Mouse (Mus musculus) right cerebral cortex, postnatal 4 days (tissue): ENCODE data around the gene Tesk2.
"Not testable (repeated sequence)": the region's sequence is repeated elsewhere in the genome, so short reads cannot be mapped to it uniquely, and the experiment has no call there.

ENCODE experiments used
- DNase-seq: peaks from one replicate; pipeline ENCODE4 v3.0.0-alpha.2; 2022

The Tesk2 gene

GRCm38 (mm10) chr4:116720343-116721097, at the start of gene Tesk2:
TSS of gene Tesk2 (plus strand) at chr4:116720948.
- peak; percentile 84 for DNase-seq

DNA sequence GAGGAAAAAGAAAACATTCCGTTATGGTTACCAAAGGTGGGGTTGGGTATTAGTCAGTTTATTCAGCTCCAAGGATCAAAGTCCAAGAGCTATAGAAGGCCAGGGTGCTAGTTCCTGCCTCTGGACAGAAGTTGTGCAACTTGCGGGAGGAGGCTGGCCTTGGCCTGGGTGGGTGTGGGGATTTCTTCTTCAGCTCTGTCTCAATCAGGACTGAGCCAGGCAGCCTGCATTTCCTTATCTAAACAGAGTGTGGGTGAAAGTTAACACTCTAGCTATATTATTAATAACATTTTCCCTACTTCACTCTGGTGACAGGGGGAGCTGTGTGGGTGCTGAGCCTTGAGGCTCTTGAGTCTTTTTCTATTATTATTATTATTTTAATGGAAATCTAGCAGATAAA, 48.0 kb upstream of the Tesk2 start:
- no peak for DNase-seq

DNA sequence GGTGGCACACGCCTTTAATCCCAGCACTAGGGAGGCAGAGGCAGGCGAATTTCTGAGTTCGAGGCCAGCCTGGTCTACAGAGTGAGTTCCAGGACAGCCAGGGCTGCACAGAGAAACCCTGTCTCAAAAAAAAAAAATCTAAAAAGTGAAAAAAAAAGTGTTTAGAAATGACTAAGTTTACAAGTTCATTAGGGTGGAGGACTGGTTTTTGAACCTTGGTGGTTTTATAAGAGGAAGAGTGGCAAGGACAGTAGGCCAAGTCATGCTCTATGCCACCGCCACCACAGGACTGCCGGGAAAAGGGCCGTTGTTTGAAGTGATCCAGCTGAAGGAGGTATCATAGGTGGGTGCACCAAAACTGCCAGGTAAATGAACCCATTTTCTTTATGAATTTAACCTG, 46.0 kb upstream of the Tesk2 start:
- not testable (repeated sequence) for DNase-seq

DNA sequence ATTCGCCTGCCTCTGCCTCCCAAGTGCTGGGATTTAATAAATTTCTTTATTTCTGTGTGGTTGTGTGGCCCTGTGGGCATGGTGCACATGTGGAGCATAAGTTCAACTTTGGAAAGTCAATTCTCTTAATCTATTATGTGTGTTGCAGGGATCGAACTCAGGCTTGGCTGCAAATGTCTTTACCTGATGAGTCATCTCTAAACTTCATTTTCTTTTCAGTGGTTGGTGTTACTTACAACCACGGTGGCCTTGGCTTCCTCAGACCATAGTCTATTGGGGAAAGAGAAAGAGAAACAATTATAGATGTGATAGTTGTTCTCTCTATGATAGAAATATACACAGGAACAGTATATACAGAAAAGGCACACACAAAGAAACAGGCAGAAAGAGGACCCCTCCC, 44.7 kb upstream of the Tesk2 start:
- no peak for DNase-seq

DNA sequence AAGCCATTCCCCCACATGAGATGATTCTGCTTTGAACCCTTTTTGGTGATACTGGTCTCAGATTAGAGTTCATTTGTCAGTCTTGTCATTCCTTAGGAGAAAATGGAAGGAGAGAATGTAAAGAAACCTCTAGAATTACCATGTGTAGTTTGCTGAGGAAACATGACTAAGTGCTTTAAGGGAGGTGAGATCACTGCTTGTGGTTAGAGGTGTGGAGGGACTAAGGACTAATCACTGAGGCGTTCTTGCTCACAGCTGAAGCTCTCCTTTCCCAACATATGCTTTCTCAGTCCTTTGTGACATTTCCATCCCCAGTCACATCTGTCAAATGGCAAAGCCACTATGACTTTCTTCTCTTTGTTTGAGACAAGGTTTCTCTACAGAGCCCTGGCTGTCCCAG, 42.9 kb upstream of the Tesk2 start:
- DNase-seq, result no peak

DNA sequence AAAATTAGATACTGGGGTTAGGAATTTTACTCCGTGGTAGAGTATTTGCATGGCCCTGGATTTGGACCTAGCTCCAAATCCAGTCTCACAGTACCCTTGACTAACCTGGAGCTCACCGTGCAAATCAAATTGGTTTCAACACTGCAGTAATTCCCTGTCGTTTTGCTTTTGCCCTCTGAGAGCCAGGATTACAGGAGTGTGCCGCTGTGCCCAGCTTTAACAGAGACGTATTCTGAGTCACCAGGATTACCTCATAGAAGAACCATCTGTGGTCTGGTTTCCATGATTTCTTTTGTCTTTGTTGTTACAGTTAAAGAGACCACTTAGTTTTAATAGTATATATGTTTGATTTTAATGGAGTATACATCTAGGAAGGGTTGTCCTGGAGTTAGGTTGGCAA, 41.6 kb upstream of the Tesk2 start:
- no peak for DNase-seq

GRCm38 (mm10) chr4:116680521-116680920, 40.2 kb upstream of the Tesk2 start:
- DNase-seq, result not testable (repeated sequence)

DNA sequence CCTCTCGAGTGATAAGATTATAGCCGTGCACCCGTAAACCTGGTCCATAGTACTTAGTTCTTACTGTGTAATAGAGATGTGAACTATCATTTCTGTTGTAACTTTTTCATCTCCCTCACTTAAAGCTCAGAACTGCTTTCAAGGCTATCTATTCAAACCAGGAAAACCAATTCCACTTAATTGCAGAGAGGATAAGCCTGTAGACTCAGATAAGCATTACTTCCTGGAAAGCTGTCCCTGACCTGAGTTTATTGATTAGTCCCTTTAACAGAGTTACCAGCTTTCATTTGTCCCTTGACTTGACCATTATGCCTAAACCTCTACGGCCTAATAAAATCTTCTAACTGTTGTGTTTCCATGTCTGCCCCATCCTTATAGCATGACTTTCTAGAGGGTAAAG, 36.8 kb upstream of the Tesk2 start:
- no peak for DNase-seq

- DNase-seq, result no peak
These were observed 36.1 kb upstream of the Tesk2 start for GRCm38 (mm10) chr4:116684665-116685064.

- peak; percentile 93 for DNase-seq
These were observed 35.2 kb upstream of the Tesk2 start, which contains the start of gene Prdx1 for GRCm38 (mm10) chr4:116685402-116686061. TSS of gene Prdx1 (plus strand) at chr4:116685544.

- no peak for DNase-seq
These were observed 33.7 kb upstream of the Tesk2 start for GRCm38 (mm10) chr4:116687041-116687440.

DNA sequence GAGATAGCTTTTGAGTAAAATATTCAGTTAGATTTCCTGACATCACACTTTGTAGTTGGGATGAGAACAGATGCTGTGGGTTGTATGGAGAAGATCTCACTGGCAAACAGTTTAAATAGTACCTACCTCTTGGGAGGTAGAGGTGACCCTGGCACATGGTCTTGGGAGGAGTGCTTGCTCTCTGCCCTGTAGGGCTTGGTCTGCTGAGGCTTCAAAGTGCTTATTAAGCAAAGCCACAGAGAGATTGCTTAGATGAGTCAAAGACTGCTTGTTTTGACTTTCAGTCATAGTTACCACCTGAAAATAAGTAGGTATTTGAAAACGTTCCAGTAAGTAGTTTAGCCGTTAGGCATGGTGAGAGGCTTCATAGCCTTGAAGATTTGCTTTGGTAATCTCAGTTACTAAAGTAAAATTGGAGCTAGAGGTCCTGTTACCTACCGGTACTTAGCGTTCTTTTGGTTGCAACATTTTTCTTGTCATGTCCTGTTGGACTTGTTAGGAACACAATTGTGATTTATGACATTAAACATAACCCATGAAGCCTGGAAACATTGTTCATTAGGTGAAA, 31.4 kb upstream of the Tesk2 start:
- DNase-seq, result no peak

- DNase-seq, result no peak
These were observed 28.6 kb upstream of the Tesk2 start for GRCm38 (mm10) chr4:116692146-116692545.

DNA sequence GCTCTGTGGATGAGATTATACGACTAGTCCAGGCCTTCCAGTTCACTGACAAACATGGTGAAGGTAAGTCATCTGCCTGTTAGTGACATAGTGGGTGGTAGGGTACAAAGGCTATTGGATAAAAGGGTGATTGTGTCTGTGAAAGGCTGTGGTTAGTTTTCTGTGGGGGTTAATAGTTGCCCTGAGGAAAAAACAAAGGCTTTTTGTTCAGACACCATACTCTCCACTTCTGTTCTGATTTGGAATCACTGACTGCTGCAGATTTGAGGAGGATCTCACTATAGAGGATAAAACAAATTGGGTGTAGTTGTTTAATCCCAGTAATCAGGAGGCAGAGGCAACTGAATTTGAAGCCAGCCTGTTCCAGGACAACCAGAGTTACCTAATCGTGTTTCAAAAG, 27.0 kb upstream of the Tesk2 start:
- no peak for DNase-seq

- no peak for DNase-seq
These were observed 21.9 kb upstream of the Tesk2 start for GRCm38 (mm10) chr4:116698693-116699342.

- DNase-seq, result no peak
These were observed 19.8 kb upstream of the Tesk2 start for GRCm38 (mm10) chr4:116700964-116701363.

- DNase-seq, result peak; percentile 80
These were observed 16.9 kb upstream of the Tesk2 start for GRCm38 (mm10) chr4:116703804-116704203.

- DNase-seq, result peak; percentile 7
These were observed 13.1 kb upstream of the Tesk2 start for GRCm38 (mm10) chr4:116707666-116708065.

- DNase-seq, result peak; percentile 79
These were observed 12.5 kb upstream of the Tesk2 start, which contains the start of the genes Mmachc and Ccdc163 for GRCm38 (mm10) chr4:116708201-116708764. TSS of gene Mmachc (minus strand) at chr4:116708406. TSS of gene Ccdc163 (plus strand) at chr4:116708509.

- DNase-seq, result no peak
These were observed 11.9 kb upstream of the Tesk2 start for GRCm38 (mm10) chr4:116708791-116709390.

DNA sequence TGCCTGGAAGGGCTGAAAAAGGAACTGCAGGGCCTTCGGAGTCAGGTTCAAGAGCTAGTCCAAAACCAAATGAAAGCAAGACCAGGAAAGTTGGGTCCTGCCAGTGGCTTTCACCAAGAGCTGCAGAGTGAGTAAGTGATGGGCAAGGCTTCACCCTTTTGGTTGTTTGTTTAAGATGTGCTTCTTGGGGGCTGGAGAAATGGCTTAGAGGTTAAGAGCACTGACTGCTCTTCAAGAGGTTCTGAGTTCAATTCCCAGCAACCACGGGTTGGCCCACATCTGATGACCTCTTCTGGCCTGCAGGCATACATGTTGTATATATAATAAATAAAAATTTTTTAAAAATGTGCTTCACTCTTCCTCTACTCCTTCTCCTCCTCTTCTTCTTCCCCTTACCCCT, 10.6 kb upstream of the Tesk2 start:
- no peak for DNase-seq

DNA sequence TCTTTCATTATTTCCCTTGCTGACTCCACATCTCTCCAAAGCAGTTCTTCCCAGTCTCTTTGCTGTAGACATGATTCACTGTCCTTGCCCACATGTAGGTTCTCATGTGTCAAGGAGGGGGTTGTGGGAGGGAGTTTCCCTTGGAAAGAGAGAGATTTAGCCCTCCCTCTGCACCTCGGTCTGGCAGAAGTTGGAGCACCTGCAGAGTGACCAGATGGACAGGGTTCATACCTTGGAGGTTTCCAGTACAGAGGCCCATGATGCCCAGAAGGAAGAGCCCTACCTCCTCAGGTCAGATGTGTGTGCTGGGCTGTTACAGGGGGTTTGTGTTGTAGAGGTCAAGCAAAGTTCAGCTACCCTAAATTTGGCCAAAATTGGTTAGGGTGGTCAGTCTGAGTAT, 8.2 kb upstream of the Tesk2 start:
- no peak for DNase-seq

DNA sequence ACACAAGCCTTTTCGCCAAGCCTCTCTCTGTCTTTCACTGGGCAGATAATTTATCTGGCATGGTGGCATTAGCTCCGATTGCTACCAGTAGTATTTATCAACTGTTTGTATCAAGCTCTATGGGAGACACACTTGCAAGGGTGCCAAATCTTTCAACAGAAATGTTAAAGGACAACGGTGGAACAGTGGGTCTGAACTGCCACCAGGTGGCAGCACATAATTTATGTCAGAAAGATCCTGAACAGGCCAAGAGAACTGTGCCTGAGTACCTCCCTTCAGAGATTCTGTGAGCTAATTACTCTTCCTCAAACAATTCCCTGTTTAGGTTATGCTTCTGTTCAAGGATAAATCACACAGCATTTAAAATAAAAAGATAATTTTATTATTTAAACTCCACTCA, 1.4 kb upstream of the Tesk2 start:
- DNase-seq, result peak; percentile 66
